Mouse (Mus musculus): ENCODE data around the gene Mau2. TPM values are rescaled to one million over a fixed set of nuclear protein-coding genes. Genes with fewer than 3 reads are reported as not detected.

Gene Mau2
- polyA plus RNA-seq, 1 experiment, result 40.2 TPM

DNA sequence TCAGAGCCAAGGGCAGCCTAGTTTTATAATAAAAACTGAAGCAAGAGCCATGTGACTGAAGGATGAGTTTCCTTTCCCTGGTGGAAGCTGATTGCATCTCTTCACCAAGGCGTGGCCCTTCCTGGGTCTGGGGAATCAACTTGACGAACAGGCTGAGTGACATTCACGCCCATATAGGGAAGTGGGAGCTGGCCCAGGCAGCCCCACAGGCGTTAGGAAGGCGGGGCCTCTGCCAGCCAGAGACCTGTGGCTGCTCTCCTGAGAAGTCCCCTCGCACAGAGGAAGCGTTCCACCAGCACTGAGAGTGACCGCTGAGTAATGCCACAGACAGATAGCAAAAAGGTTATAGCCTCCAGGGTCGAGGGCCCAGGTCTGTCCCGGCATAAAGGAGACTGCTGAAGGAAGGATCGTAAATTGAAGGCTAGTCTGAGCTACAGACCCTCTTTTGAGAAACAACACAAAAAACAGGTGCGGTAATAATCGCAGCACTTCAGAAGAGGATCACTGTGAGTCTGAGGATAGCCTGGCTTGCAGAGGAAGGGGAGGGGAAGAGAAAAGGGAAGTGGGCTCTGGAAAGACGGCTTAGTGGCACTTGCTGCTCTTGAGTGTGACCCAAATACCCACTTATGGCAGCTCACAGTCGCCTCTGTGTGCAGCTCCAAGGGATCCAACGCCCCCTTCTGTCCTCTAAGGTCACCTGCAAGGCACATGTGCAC, 41.2 kb downstream of the Mau2 start:
- TF ChIP-seq EP300 (IDR thresholded peaks at IDR 0.05; ENCODE audit: insufficient read depth, low read depth, low read length) (peak; percentile 93), POLR2A (IDR thresholded peaks at IDR 0.05; ENCODE audit: insufficient read depth, low read length) (peak; percentile 78), CTCF (IDR thresholded peaks at IDR 0.05; ENCODE audit: low read depth, low read length) (peak; percentile 77)
- H3K9me3 ChIP-seq (replicated peaks; ENCODE audit: control insufficient read depth, insufficient read depth, low read length, poor library complexity, severe bottlenecking), result no peaks in the 10 kb centered on the region
- H3K4me3 ChIP-seq (ENCODE audit: low read depth, low read length), result peak overlapping the region; percentile 71
- H3K27ac ChIP-seq (ENCODE audit: insufficient read depth, low read length), result peak overlapping the region; percentile 92
- H3K27me3 ChIP-seq (ENCODE audit: control insufficient read depth, insufficient read depth, low read length, poor library complexity, severe bottlenecking), result no peaks in the 10 kb centered on the region
- H3K9ac ChIP-seq (ENCODE audit: low read depth, poor library complexity, severe bottlenecking), result peak overlapping the region; percentile 61
- H3K4me1 ChIP-seq (ENCODE audit: control insufficient read depth, insufficient read depth, low read length), result peaks cover 7% of the 10 kb centered on the region
- no peaks in the 10 kb centered on the region for H3K36me3 ChIP-seq (ENCODE audit: control insufficient read depth, insufficient read depth, low read length, poor library complexity, severe bottlenecking)

DNA sequence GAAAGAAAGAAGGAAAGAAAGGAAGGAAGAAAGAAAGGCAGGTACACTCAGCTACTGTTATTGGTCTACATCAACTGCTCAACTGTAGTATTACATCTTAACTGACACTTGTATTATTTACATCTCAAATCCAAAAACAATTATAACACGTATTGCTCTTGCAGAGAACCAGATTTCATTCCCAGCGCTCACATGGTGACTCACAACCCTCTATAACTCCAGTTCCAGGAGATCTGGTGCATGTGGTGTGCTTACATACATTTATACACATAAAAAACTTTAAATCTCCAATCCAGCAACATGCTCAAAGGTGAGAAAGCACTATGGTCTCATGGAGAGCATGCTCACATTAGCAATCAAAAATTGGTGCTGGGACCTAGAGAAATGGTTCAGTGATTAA, 42.3 kb downstream of the Mau2 start:
- no peak overlapping the region for H3K9ac ChIP-seq (ENCODE audit: low read depth, poor library complexity, severe bottlenecking)
- TF ChIP-seq EP300 (IDR thresholded peaks at IDR 0.05; ENCODE audit: insufficient read depth, low read depth, low read length) (no peak), POLR2A (IDR thresholded peaks at IDR 0.05; ENCODE audit: insufficient read depth, low read length) (no peak), CTCF (IDR thresholded peaks at IDR 0.05; ENCODE audit: low read depth, low read length) (no peak)
- H3K4me3 ChIP-seq (ENCODE audit: low read depth, low read length), result no peak overlapping the region
- peaks cover 4% of the 10 kb centered on the region for H3K4me1 ChIP-seq (ENCODE audit: control insufficient read depth, insufficient read depth, low read length)
- peak overlapping the region; percentile 12; the same call in 1 of the 2 replicates for H3K27ac ChIP-seq (ENCODE audit: insufficient read depth, low read length)
- no peaks in the 10 kb centered on the region for H3K9me3 ChIP-seq (replicated peaks; ENCODE audit: control insufficient read depth, insufficient read depth, low read length, poor library complexity, severe bottlenecking)
- no peaks in the 10 kb centered on the region for H3K27me3 ChIP-seq (ENCODE audit: control insufficient read depth, insufficient read depth, low read length, poor library complexity, severe bottlenecking)
- H3K36me3 ChIP-seq (ENCODE audit: control insufficient read depth, insufficient read depth, low read length, poor library complexity, severe bottlenecking), result no peaks in the 10 kb centered on the region

DNA sequence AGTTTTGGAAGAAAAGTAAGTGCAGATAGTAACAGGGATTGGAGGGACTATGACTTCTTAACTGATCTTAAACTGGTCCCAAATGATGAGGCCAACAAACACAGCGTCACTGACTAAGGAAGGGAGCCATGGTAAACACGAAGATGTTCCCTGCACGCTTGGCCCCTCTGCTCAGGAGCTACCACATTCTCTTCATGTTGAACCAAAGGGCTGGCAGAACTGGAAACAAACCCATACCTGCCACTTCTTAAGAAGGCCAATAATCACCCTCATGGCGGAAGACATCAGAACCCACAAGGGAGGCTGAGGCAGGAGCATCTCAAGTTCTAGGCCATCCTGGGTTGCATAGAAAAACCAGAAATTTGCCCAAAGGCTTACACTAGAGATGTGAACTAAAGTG, 43.3 kb downstream of the Mau2 start:
- Histone ChIP-seq H3K36me3 (ENCODE audit: control insufficient read depth, insufficient read depth, low read length, poor library complexity, severe bottlenecking) (no peaks in the 10 kb centered on the region), H3K9ac (ENCODE audit: low read depth, poor library complexity, severe bottlenecking) (no peak overlapping the region), H3K27me3 (ENCODE audit: control insufficient read depth, insufficient read depth, low read length, poor library complexity, severe bottlenecking) (no peaks in the 10 kb centered on the region), H3K27ac (ENCODE audit: insufficient read depth, low read length) (no peak overlapping the region), H3K4me1 (ENCODE audit: control insufficient read depth, insufficient read depth, low read length) (peaks cover 4% of the 10 kb centered on the region), H3K9me3 (replicated peaks; ENCODE audit: control insufficient read depth, insufficient read depth, low read length, poor library complexity, severe bottlenecking) (no peaks in the 10 kb centered on the region), H3K4me3 (ENCODE audit: low read depth, low read length) (no peak overlapping the region)
- no peak for TF ChIP-seq EP300 (IDR thresholded peaks at IDR 0.05; ENCODE audit: insufficient read depth, low read depth, low read length)
- TF ChIP-seq POLR2A (IDR thresholded peaks at IDR 0.05; ENCODE audit: insufficient read depth, low read length), result no peak
- no peak for TF ChIP-seq CTCF (IDR thresholded peaks at IDR 0.05; ENCODE audit: low read depth, low read length)

DNA sequence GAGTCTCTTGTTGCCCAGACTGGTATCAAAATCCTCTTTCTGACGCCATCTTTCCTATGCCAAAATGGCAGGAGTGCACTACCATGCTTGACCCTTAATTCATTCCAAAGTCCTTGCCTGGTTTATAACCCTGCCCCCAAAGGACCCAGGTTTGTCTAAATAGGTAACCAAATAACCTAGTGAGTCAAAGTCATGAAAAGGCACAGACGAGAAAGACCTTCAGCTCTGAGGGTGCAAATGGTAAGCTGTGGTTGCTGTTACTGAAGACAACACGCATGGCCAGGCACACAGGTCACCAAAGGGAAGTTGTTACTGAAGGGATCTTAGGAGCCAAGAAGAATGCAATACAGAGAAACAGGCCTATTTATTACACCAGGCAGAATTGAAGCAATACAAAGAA, 43.8 kb downstream of the Mau2 start:
- no peak for TF ChIP-seq CTCF (IDR thresholded peaks at IDR 0.05; ENCODE audit: low read depth, low read length)
- TF ChIP-seq POLR2A (IDR thresholded peaks at IDR 0.05; ENCODE audit: insufficient read depth, low read length), result no peak
- no peak for TF ChIP-seq EP300 (IDR thresholded peaks at IDR 0.05; ENCODE audit: insufficient read depth, low read depth, low read length)
- Histone ChIP-seq H3K27me3 (ENCODE audit: control insufficient read depth, insufficient read depth, low read length, poor library complexity, severe bottlenecking) (no peaks in the 10 kb centered on the region), H3K4me3 (ENCODE audit: low read depth, low read length) (no peak overlapping the region), H3K4me1 (ENCODE audit: control insufficient read depth, insufficient read depth, low read length) (peaks cover 4% of the 10 kb centered on the region), H3K9ac (ENCODE audit: low read depth, poor library complexity, severe bottlenecking) (no peak overlapping the region), H3K27ac (ENCODE audit: insufficient read depth, low read length) (no peak overlapping the region), H3K36me3 (ENCODE audit: control insufficient read depth, insufficient read depth, low read length, poor library complexity, severe bottlenecking) (no peaks in the 10 kb centered on the region), H3K9me3 (replicated peaks; ENCODE audit: control insufficient read depth, insufficient read depth, low read length, poor library complexity, severe bottlenecking) (no peaks in the 10 kb centered on the region)

DNA sequence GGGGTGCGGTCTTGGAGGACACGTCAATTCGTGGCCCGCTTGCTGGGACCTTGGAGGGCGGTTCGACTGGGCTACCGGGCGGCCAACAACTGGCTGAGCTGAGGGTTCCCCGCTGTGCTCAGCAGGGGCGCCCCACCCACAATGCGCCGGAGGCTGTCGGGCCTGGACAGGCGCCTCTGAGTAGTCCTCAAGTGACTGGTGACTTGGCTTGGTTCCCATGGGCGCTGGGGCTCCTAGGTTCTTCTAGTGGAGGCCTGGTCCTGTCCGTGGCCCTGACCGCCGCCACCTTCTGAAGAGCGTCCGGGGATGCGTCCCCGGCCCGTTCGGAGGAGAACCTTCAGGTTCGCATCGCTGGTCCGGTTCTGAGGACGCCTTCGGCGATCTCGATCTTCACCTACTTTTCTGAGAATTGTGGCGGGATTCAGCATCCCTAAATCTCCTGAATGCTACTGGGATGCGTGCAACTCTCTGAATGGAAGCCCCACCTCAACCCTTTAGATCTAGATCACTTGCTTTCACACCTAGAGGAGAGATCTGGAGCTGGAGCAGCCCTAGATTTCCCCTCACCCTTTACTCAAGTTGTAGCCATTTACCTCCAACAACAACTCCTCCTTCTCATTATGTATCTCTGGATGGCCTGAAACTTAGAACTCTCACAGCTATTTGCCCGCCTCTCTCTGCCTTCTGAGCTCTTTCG, 45.8 kb downstream of the Mau2 start:
- peaks cover 7% of the 10 kb centered on the region for H3K36me3 ChIP-seq (ENCODE audit: control insufficient read depth, insufficient read depth, low read length, poor library complexity, severe bottlenecking)
- peak overlapping the region; percentile 59 for H3K27ac ChIP-seq (ENCODE audit: insufficient read depth, low read length)
- H3K4me3 ChIP-seq (ENCODE audit: low read depth, low read length), result peak overlapping the region; percentile 85
- H3K27me3 ChIP-seq (ENCODE audit: control insufficient read depth, insufficient read depth, low read length, poor library complexity, severe bottlenecking), result no peaks in the 10 kb centered on the region
- H3K4me1 ChIP-seq (ENCODE audit: control insufficient read depth, insufficient read depth, low read length), result peaks cover 1% of the 10 kb centered on the region
- TF ChIP-seq CTCF (IDR thresholded peaks at IDR 0.05; ENCODE audit: low read depth, low read length) (no peak), POLR2A (IDR thresholded peaks at IDR 0.05; ENCODE audit: insufficient read depth, low read length) (peak; percentile 47), EP300 (IDR thresholded peaks at IDR 0.05; ENCODE audit: insufficient read depth, low read depth, low read length) (peak; percentile 74; the same call in 1 of the 2 replicates)
- H3K9me3 ChIP-seq (replicated peaks; ENCODE audit: control insufficient read depth, insufficient read depth, low read length, poor library complexity, severe bottlenecking), result no peaks in the 10 kb centered on the region
- H3K9ac ChIP-seq (ENCODE audit: low read depth, poor library complexity, severe bottlenecking), result peak overlapping the region; percentile 69

Measured in ES-Bruce4 (cell line).